Mouse (Mus musculus) lung, adult 2 months (tissue): ENCODE measurements around the gene Fgd2. TPM values are rescaled to one million over a fixed set of nuclear protein-coding genes. Genes with fewer than 3 reads are reported as not detected.
A peak's percentile ranks its signal among the peaks of the same experiment; 100 is the strongest.

Experiments
- DNase-seq: peaks from one replicate; pipeline ENCODE4 v3.0.0; 2022
- H3K4me1 ChIP-seq: fragments of 200-500 bp; 2 replicates; pipeline ENCODE4 v1.6.1; 2011; ENCODE audit warnings: low read length; ENCODE audit not compliant: control insufficient read depth, insufficient read depth
- H3K4me3 ChIP-seq: fragments of 200-500 bp; replicated peaks from 2 replicates; pipeline ENCODE3; 2011; ENCODE audit warnings: low read depth, mild to moderate bottlenecking, control low read depth, low read length; ENCODE audit errors: extremely low read depth
- CTCF ChIP-seq: fragments of 200-500 bp; IDR thresholded peaks from 2 replicates; pipeline ENCODE4 v1.5.1; 2011; ENCODE audit warnings: mild to moderate bottlenecking, low read length, control low read depth; ENCODE audit not compliant: insufficient read depth
- POLR2A ChIP-seq: fragments of 200-500 bp; IDR thresholded peaks from 2 replicates; pipeline ENCODE4 v1.6.1; 2011; ENCODE audit warnings: low read depth, mild to moderate bottlenecking, control low read depth, low read length, borderline replicate concordance; ENCODE audit errors: extremely low read depth
- WGBS: fragments of 180-500 bp; shearing (Covaris S2); methylation state at CpG from one replicate; pipeline ENCODE4 v1.1.7; 2018; 5-methylcytosine and 5-hydroxymethylcytosine counted together
- polyA plus RNA-seq: library from polyadenylated mRNA; depleted of rRNA; stranded (reverse); fragments of >200 nt; gene quantifications from 2 replicates; pipeline ENCODE4 v1.2.3, GENCODE M21; 2012

Fgd2 gene
- polyA plus RNA-seq, 1 experiment = 44.3 TPM

- 78% methylated on average over 5 of the region's 5 CpGs for WGBS
- Histone ChIP-seq H3K4me1 (no peaks in the 10 kb centered on the region), H3K4me3 (no peak overlapping the region)
- no peak for TF ChIP-seq CTCF
- no peak for TF ChIP-seq POLR2A
- no peak for DNase-seq
Measured at GRCm38 (mm10) chr17:29407405-29407804, 46.7 kb downstream of the Fgd2 start.

GRCm38 (mm10) chr17:29408364-29408763, 47.6 kb downstream of the Fgd2 start:
- DNase-seq = no peak
- H3K4me3 ChIP-seq = no peak overlapping the region
- WGBS = 93% methylated on average over 13 of the region's 13 CpGs
- no peaks in the 10 kb centered on the region for H3K4me1 ChIP-seq
- TF ChIP-seq CTCF = no peak
- TF ChIP-seq POLR2A = no peak

- 78% methylated on average over 5 of the region's 5 CpGs for WGBS
- TF ChIP-seq CTCF (no peak), POLR2A (no peak)
- H3K4me3 ChIP-seq = no peak overlapping the region
- no peak for DNase-seq
- no peaks in the 10 kb centered on the region for H3K4me1 ChIP-seq
Measured at GRCm38 (mm10) chr17:29409800-29410343, 49.2 kb downstream of the Fgd2 start.

GRCm38 (mm10) chr17:29411821-29412425, 51.2 kb downstream of the Fgd2 start:
- no peaks in the 10 kb centered on the region; the same call in 1 of the 2 replicates for H3K4me1 ChIP-seq
- no peak for TF ChIP-seq POLR2A
- H3K4me3 ChIP-seq = no peak overlapping the region
- WGBS = 60% methylated on average over 8 of the region's 8 CpGs
- no peak for DNase-seq

- WGBS = 50% methylated on average over 2 of the region's 2 CpGs
- Histone ChIP-seq H3K4me3 (no peak overlapping the region), H3K4me1 (no peaks in the 10 kb centered on the region; the same call in 1 of the 2 replicates)
- TF ChIP-seq POLR2A (no peak), CTCF (no peak)
- DNase-seq = no peak
Measured at GRCm38 (mm10) chr17:29414566-29414965, 53.9 kb downstream of the Fgd2 start.

GRCm38 (mm10) chr17:29415761-29416662, 55.3 kb downstream of the Fgd2 start:
- no peak for DNase-seq
- H3K4me1 ChIP-seq = no peaks in the 10 kb centered on the region; the same call in none of the 2 replicates
- 26% methylated on average over 31 of the region's 31 CpGs for WGBS
- no peak overlapping the region for H3K4me3 ChIP-seq
- TF ChIP-seq POLR2A (no peak), CTCF (no peak)

- H3K4me3 ChIP-seq = no peak overlapping the region
- whole genome bisulfite sequencing = 70% methylated on average over 5 of the region's 5 CpGs
- no peak for DNase-seq
- no peaks in the 10 kb centered on the region; the same call in none of the 2 replicates for H3K4me1 ChIP-seq
- no peak for TF ChIP-seq POLR2A
- peak; percentile 14; the same call in 1 of the 2 replicates for TF ChIP-seq CTCF
Measured at GRCm38 (mm10) chr17:29416757-29417156, 56.0 kb downstream of the Fgd2 start.

- H3K4me3 ChIP-seq = no peak overlapping the region
- no peaks in the 10 kb centered on the region; the same call in none of the 2 replicates for H3K4me1 ChIP-seq
- whole genome bisulfite sequencing = 53% methylated on average over 3 of the region's 3 CpGs
- no peak for DNase-seq
- no peak for TF ChIP-seq POLR2A
Measured at GRCm38 (mm10) chr17:29418758-29419380, 58.2 kb downstream of the Fgd2 start.

- no peak for TF ChIP-seq CTCF
- TF ChIP-seq POLR2A = no peak
- H3K4me3 ChIP-seq = no peak overlapping the region
- DNase-seq = no peak
- WGBS = 69% methylated on average over 12 of the region's 12 CpGs
- no peaks in the 10 kb centered on the region; the same call in none of the 2 replicates for H3K4me1 ChIP-seq
Measured at GRCm38 (mm10) chr17:29419976-29420739, 59.4 kb downstream of the Fgd2 start.

GRCm38 (mm10) chr17:29421319-29421718, 60.6 kb downstream of the Fgd2 start:
- no peak for DNase-seq
- Histone ChIP-seq H3K4me1 (no peaks in the 10 kb centered on the region; the same call in none of the 2 replicates), H3K4me3 (no peak overlapping the region)
- WGBS = 85% methylated on average over 3 of the region's 3 CpGs
- TF ChIP-seq POLR2A (no peak), CTCF (no peak)
